Mouse (Mus musculus) adrenal gland, postnatal 4 days (tissue): ENCODE measurements around the gene Lrrc59. TPM values are rescaled to one million over a fixed set of nuclear protein-coding genes. Genes with fewer than 3 reads are reported as not detected.
A peak's percentile ranks its signal among the peaks of the same experiment; 100 is the strongest.
"Not testable (repeated sequence)": the region's sequence is repeated elsewhere in the genome, so short reads cannot be mapped to it uniquely, and the experiment has no call there.

Experiments used
- DNase-seq, 2 experiments: peaks; one replicate each; pipeline ENCODE4 v3.0.0; 2021 to 2022; ENCODE audit warnings: low spot score in 2 of 2, mixed read lengths in 2 of 2
- total RNA-seq, 2 experiments: library from RNA; stranded (reverse); gene quantifications; 2 replicates each; pipeline ENCODE4 v1.2.3; 2021

Lrrc59 gene
- total RNA-seq, 2 experiments from 2014 or later, result 122 to 126 TPM

GRCm38 (mm10) chr11:94630199-94631011 is 838 bp downstream of the Lrrc59 start:
- peak in 1 of 2 experiments; percentile 24 for DNase-seq

DNA sequence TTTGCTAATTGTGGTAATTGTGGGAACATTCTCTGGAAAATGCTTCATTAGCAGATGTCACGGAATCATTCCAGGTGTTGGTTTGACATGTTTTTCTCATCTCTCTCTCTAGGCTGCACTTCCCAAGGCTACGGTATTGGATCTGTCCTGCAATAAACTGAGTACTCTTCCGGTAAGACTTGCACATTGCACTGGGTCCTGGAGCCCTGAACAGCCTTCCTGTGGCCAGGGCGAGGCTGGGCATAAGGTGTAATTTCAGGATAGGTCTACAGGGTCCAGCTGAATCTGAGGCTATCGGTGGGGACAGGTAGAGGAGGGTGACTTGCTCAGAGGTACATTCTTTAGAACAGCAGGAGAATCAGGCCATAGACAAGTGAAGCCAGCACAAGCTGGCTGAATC is 2.4 kb downstream of the Lrrc59 start:
- DNase-seq, result no peak

DNA sequence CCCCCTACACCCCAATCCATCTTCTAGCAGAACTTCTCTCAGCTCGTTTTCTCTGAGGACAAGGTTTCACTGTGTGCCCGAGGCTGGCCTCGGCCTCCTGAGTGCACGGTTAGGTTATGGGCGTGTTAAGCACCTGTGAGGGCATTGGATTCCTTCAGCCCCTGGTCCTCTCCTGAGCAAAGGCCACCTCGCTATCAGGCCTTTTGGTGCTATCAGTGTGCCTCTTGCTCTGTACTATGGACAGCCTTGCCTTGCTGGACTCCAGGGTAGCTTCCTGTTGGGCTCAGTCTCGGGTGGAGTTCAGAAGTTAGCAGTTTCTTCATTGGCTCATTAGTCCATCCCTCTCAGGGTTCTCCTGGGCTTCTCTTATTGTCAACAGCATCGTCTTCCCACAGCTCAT is 3.4 kb downstream of the Lrrc59 start:
- no peak for DNase-seq

- no peak for DNase-seq
Observed at GRCm38 (mm10) chr11:94634431-94634830, 4.9 kb downstream of the Lrrc59 start.

GRCm38 (mm10) chr11:94644461-94645219 is 15.1 kb downstream of the Lrrc59 start:
- no peak for DNase-seq

- DNase-seq, result no peak
Observed at GRCm38 (mm10) chr11:94646457-94646856, 16.9 kb downstream of the Lrrc59 start.

DNA sequence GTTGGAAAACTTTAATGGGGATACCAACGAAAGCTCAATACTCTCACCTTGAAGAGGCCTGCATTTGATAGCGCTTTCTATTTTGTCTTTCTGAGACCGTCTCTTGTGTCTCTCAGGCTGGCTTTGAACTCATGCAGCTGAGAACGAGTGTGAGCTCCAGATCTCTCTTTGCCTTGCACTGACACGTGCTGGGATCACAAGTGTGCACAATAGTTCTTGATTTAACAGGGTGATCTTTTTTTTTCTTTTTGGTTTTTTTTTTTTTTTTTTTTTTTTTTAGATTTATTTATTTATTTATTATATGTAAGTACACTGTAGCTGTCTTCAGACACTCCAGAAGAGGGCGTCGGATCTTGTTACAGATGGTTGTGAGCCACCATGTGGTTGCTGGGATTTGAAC is 21.7 kb downstream of the Lrrc59 start:
- not testable (repeated sequence) for DNase-seq

GRCm38 (mm10) chr11:94652973-94653372 is 23.4 kb downstream of the Lrrc59 start:
- no peak for DNase-seq

DNA sequence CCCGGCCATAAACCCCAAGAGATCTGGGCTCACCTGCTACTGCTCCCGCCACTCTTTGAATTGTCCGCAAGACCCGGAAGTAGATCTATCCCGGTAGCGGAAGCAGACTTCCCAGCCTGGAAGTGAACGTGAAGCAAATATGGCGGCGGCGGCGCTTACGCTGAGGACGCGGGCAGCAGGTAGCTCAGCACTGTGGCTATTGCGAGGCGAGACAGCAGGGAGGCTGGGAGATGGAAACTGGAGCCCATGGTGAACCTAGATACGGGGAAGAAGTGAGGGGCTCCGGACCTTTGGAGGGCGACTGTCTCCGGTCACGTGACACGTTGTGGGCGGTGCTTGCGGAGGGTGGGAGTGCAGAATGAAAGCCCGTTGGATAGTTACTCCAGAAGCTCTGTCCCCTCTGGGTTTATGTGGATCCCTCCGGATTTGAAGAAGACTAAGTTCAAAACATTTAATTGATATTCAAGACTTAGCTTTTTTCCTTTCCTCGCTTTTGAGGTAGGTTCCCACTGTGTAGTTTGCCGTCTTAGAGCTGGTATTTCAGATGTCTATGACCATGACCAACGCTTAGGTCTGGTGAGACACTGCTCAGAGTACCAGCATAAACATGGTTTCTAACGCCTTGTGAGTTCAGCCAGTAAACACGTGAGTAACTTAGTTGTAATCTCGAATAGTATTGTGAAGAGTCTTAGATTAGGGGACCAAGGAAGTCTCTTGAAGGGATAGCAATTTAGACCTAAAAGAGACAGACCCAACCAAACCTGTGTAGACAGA is 24.3 kb downstream of the Lrrc59 start, which contains the start of the genes Mrpl27 and Eme1:
Mrpl27 (plus strand) TSS at position 105 of the 774 bp plus-strand sequence.
Eme1 (minus strand) TSS at position 302 of the 774 bp plus-strand sequence.
- DNase-seq, result peak; percentile 48 to 69

GRCm38 (mm10) chr11:94661344-94661743 is 31.8 kb downstream of the Lrrc59 start:
- DNase-seq, result no peak

DNA sequence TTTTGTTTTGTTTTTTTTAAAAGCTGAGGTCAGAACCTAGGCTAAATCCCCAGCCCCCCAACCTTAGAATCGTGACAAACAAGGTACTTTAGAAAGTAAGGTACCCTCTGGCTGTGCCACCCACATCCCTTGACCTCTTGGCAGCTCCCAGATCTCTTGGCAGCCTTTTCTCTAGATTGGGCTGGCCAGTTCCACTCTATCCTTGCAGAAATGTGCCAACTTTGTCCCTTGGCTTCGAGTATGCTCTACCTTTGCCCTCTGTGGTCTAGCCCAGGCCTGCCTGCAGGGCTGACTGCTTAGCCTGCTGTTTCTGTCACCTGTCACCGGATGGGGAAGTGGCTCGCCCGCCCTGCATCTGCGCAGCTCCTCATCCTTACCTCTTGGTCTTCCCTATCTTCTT is 35.7 kb downstream of the Lrrc59 start:
- no peak for DNase-seq

DNA sequence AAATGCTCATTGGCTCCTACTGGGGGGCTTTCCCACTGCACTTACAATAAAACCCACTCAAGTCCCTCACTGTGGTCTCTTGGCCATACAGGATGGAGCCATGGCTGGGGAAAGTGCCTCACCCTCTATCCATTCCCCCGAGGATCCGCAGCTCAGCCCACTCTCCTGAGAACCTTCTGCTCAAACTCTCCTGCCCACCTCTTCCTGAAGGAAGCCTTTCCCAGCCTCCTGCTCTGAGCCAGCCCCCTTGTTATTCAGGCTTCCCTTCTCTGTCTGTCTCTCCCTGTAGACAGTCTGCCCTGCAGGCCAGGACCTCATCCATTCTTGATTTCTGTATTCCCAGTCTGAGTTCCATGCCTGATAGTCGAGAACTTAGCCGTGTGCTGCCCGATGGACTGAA is 45.4 kb downstream of the Lrrc59 start:
- DNase-seq, result no peak

- DNase-seq, result no peak
Observed at GRCm38 (mm10) chr11:94675446-94675845, 45.9 kb downstream of the Lrrc59 start.

GRCm38 (mm10) chr11:94676308-94676707 is 46.7 kb downstream of the Lrrc59 start:
- no peak for DNase-seq

DNA sequence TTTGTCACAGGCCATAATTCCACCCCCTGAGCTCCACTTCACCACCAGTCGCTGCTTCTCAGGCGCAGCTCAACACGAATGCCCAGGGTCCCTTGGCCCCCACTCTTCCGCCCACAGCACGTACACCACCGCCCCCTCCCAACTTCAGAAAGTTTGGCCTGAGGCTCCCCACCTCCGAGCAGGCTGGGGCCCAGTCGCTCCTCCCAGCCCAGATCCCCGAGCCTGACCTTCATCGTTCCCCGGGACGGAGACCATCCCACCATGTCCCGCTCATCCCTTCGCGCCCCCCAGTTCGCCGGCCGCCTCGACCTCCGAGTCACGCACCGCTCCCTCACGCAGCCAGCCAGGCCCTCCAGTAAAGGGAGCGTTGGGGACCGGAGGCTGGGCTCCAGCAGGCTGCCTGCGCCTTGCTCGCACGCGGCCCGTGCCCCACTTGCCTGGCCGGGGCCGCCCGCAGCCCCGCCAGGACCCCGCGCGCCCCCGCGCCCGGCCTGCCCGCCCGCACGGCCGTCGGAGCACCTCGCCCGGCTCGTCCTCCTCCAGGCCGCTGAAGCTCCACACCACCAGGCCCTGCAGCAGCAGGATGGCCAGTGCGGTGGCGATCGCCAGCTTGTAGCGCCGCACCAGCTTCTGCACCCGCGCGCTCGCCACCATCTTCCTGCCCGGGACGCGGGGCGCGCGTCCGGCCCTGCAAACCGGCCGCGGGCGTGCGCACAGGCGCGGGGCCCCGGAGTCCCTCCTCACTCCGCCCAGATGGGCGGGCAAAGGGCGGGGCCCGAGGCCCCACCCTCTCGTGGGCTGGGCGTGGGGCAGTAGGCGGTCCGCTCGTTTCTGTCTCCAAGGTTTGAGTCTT is 47.4 kb downstream of the Lrrc59 start, which contains the start of gene Xylt2:
Xylt2 (minus strand) TSS at position 762 of the 853 bp plus-strand sequence.
- DNase-seq, result peak; percentile 82 to 84

DNA sequence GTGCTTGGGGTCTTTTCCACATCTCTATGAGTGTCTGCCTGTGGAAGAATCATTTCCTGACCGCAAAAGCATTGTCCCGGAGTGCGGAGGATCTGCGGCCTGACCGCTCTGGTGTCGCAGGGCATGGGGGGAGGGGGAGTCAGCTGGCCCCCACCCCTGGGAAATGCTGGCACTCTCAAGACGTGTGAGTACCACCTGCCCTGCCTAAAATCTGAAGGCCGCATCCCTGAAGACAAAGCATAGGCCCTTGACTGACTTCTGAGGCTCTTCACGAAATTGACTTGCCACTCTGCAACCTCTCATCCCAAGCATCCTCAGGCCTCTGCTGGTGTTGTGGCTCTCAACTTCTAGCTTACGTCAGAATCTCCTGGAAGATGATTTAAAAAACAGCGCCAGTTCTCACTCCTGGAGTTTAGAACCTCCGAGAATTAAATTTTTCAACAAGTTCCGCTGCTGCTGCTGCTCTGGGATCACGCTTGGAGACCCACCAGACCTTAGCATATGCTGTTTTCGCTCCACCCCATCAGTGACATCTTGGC is 48.1 kb downstream of the Lrrc59 start:
- DNase-seq, result no peak

DNA sequence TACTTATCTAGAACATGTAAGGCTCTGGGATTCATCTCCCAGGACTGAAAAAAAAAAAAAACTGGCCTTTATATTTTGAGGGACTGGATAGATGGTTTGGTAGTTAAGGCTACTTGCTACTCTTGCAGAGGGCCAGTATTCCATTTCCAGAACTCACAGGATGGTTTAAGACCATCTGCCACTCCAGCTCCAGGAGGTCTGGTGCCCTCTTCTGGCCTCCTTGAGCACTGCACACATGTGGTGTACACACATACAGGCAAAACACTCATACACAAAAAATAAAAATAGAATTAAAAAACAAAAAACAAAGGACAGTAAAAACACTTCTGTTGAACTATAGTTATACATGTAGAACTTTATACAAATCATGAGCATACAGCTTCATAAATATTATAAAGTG is 51.1 kb downstream of the Lrrc59 start:
- no peak for DNase-seq

- no peak for DNase-seq
Observed at GRCm38 (mm10) chr11:94681640-94682039, 52.1 kb downstream of the Lrrc59 start.

- no peak for DNase-seq
Observed at GRCm38 (mm10) chr11:94682427-94682826, 52.9 kb downstream of the Lrrc59 start.

GRCm38 (mm10) chr11:94687178-94687577 is 57.6 kb downstream of the Lrrc59 start:
- no peak for DNase-seq
